Mouse (Mus musculus): Measurements from ENCODE around the gene Cck. TPM values are rescaled to one million over a fixed set of nuclear protein-coding genes. Genes with fewer than 3 reads are reported as not detected.
A peak's percentile ranks its signal among the peaks of the same experiment; 100 is the strongest.

Cck gene
- 1 to 10 TPM in 1 of 2 experiments, under 1 TPM in 1; 0.93 to 3.1 TPM for total RNA-seq (2021)
- long read RNA-seq, experiment 1, partial matches to known transcripts, result 0 of 4 reads
- long read RNA-seq, experiment 1, other reads (novel, unspliced or antisense), result 0 of 4 reads
- long read RNA-seq, experiment 2, partial matches to known transcripts, result 0 of 1 reads
- long read RNA-seq, experiment 2, other reads (novel, unspliced or antisense), result 0 of 1 reads

- peak; percentile 28 for DNase-seq
- intact Hi-C loops (cut with DNase I; ENCODE audit: low total_unique reads), result no loop called here
These were observed at the start of gene Cck for GRCm38 (mm10) chr9:121495529-121495928. Gene Cck, minus strand, starts transcription at chr9:121495694.

- intact Hi-C loops (cut with DNase I; ENCODE audit: low total_unique reads), result no loop called here
- no peak for DNase-seq
These were observed 46.0 kb upstream of the Cck start for GRCm38 (mm10) chr9:121541530-121541929.

GRCm38 (mm10) chr9:121532626-121533025 lies 37.1 kb upstream of the Cck start:
- no peak for DNase-seq
- intact Hi-C loops (cut with DNase I; ENCODE audit: low total_unique reads), result no loop called here

- intact Hi-C loops (cut with DNase I; ENCODE audit: low total_unique reads), result no loop called here
These were observed 33.3 kb upstream of the Cck start for GRCm38 (mm10) chr9:121528605-121529357.

GRCm38 (mm10) chr9:121526171-121526570 lies 30.7 kb upstream of the Cck start:
- DNase-seq, result no peak
- intact Hi-C loops (cut with DNase I; ENCODE audit: low total_unique reads), result no loop called here

More at GRCm38 (mm10) chr9:121528605-121529357, 33.3 kb upstream of the Cck start:
- no peak for DNase-seq

- intact Hi-C loops (cut with DNase I; ENCODE audit: low total_unique reads), result no loop called here
- no peak for DNase-seq
These were observed 24.6 kb upstream of the Cck start for GRCm38 (mm10) chr9:121520047-121520446.

GRCm38 (mm10) chr9:121514462-121514861 lies 19.0 kb upstream of the Cck start:
- intact Hi-C loops (cut with DNase I; ENCODE audit: low total_unique reads), result no loop called here
- DNase-seq, result no peak

GRCm38 (mm10) chr9:121511911-121512310 lies 16.4 kb upstream of the Cck start:
- intact Hi-C loops (cut with DNase I; ENCODE audit: low total_unique reads), result no loop called here
- DNase-seq, result no peak

- no peak for DNase-seq
- intact Hi-C loops (cut with DNase I; ENCODE audit: low total_unique reads), result no loop called here
These were observed 11.1 kb upstream of the Cck start for GRCm38 (mm10) chr9:121506478-121507180.

GRCm38 (mm10) chr9:121505346-121505745 lies 9.9 kb upstream of the Cck start:
- intact Hi-C loops (cut with DNase I; ENCODE audit: low total_unique reads), result no loop called here
- DNase-seq, result no peak

GRCm38 (mm10) chr9:121496102-121496501 lies 608 bp upstream of the Cck start:
- intact Hi-C loops (cut with DNase I; ENCODE audit: low total_unique reads), result no loop called here
- no peak for DNase-seq

- intact Hi-C loops (cut with DNase I; ENCODE audit: low total_unique reads), result no loop called here
- DNase-seq, result no peak
These were observed 1.3 kb downstream of the Cck start for GRCm38 (mm10) chr9:121494006-121494767.

GRCm38 (mm10) chr9:121491592-121492240 lies 3.8 kb downstream of the Cck start:
- intact Hi-C loops (cut with DNase I; ENCODE audit: low total_unique reads), result no loop called here
- DNase-seq, result no peak

GRCm38 (mm10) chr9:121487216-121487615 lies 8.3 kb downstream of the Cck start:
- intact Hi-C loops (cut with DNase I; ENCODE audit: low total_unique reads), result no loop called here
- no peak for DNase-seq

- peak; percentile 46 for DNase-seq
- intact Hi-C loops (cut with DNase I; ENCODE audit: low total_unique reads), result loop anchor here (5.0 kb wide), 1 partner anchor 203 kb away; no protein-coding TSS in a partner anchor
These were observed 16.0 kb downstream of the Cck start for GRCm38 (mm10) chr9:121479453-121479852.

- DNase-seq, result peak; percentile 78
- intact Hi-C loops (cut with DNase I; ENCODE audit: low total_unique reads), result loop anchor here (5.0 kb wide), 1 partner anchor 205 kb away; no protein-coding TSS in a partner anchor
These were observed 18.1 kb downstream of the Cck start for GRCm38 (mm10) chr9:121477305-121477911.

GRCm38 (mm10) chr9:121475488-121476452 lies 19.7 kb downstream of the Cck start:
- DNase-seq, result no peak
- intact Hi-C loops (cut with DNase I; ENCODE audit: low total_unique reads), result loop anchor here (5.0 kb wide), 1 partner anchor 207 kb away; no protein-coding TSS in a partner anchor

GRCm38 (mm10) chr9:121474771-121475170 lies 20.7 kb downstream of the Cck start:
- DNase-seq, result no peak
- intact Hi-C loops (cut with DNase I; ENCODE audit: low total_unique reads), result loop anchor here (5.0 kb wide), 1 partner anchor 208 kb away; no protein-coding TSS in a partner anchor
